Mouse (Mus musculus) cerebellum, adult 2 months (tissue): ENCODE measurements around the gene Dstyk.

Experiments used
- CTCF ChIP-seq: fragments of 200-500 bp; IDR thresholded peaks from 2 replicates; pipeline ENCODE4 v1.5.1; 2011; ENCODE audit warnings: low read depth, mild to moderate bottlenecking, control low read depth, low read length, moderate library complexity, borderline replicate concordance; ENCODE audit not compliant: insufficient read depth
- POLR2A ChIP-seq: fragments of 200-500 bp; IDR thresholded peaks from 2 replicates; pipeline ENCODE4 v1.6.1; 2011; ENCODE audit warnings: low read length, control low read depth, borderline replicate concordance; ENCODE audit not compliant: insufficient read depth

DNA sequence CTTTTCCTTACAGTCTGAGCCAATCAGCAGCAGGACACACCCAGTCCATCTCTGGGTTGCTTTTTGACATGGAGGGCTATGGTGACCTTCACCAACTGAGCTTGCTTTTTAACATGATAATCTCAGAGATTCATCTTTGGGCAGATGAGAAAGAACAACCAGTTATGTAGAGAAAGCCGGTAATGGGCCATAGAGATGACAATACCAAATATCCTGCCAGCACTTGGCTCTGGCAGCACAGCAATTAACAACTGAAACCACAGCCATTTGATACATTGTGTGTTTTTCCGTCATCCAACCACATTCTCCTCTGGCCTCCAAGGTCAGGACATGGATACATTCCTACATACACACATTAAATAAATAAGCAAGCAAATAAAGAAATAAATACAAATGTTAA, 53.7 kb downstream of the Dstyk start:
- TF ChIP-seq CTCF = no peak
- TF ChIP-seq POLR2A = no peak
